Mouse (Mus musculus): ENCODE measurements around the gene Dcaf7. TPM values are rescaled to one million over a fixed set of nuclear protein-coding genes. Genes with fewer than 3 reads are reported as not detected.

The Dcaf7 gene
- 43.0 and 43.8 TPM in 2 replicates for polyA plus RNA-seq (2015; fragmentation: Nextera tagmentation; extraction: Ambion mirVana)

- Histone ChIP-seq H3K9me3 (no peaks in the 10 kb centered on the region), H3K4me1 (peaks cover 33% of the 10 kb centered on the region), H3K27me3 (replicated peaks) (no peaks in the 10 kb centered on the region), H3K4me3 (peak within 1 kb of the TSS; percentile 90), H3K9ac (peak within 1 kb of the TSS; percentile 93), H3K4me2 (peak within 1 kb of the TSS; percentile 96), H3K27ac (replicated peaks) (peak within 1 kb of the TSS; percentile 89), H3K36me3 (peaks cover 6% of the 10 kb centered on the region; the same call in 1 of the 2 replicates)
- ATAC-seq (ENCODE audit: extremely low read depth, insufficient number of reproducible peaks, low FRiP score, low TSS enrichment): peak; percentile 98
- WGBS: under 1% methylated on average over 66 of the region's 66 CpGs
These were observed at the start of gene Dcaf7 for GRCm38 (mm10) chr11:106036548-106037417. TSS of gene Dcaf7 (plus strand) at chr11:106036872.

GRCm38 (mm10) chr11:105987446-105987845, 49.2 kb upstream of the Dcaf7 start:
- H3K27me3 ChIP-seq (replicated peaks): no peaks in the 10 kb centered on the region; the same call in 1 of the 2 replicates
- H3K9me3 ChIP-seq: no peaks in the 10 kb centered on the region
- no peak overlapping the region for H3K9ac ChIP-seq
- H3K27ac ChIP-seq (replicated peaks): no peak overlapping the region
- no peak overlapping the region for H3K4me3 ChIP-seq
- no peak for ATAC-seq (ENCODE audit: extremely low read depth, insufficient number of reproducible peaks, low FRiP score, low TSS enrichment)
- H3K4me2 ChIP-seq: no peak overlapping the region
- no peaks in the 10 kb centered on the region for H3K36me3 ChIP-seq
- WGBS: 47% methylated on average over 6 of the region's 6 CpGs
- peaks cover 8% of the 10 kb centered on the region for H3K4me1 ChIP-seq

GRCm38 (mm10) chr11:105989446-105989845, 47.2 kb upstream of the Dcaf7 start:
- H3K27me3 ChIP-seq (replicated peaks): no peaks in the 10 kb centered on the region; the same call in 1 of the 2 replicates
- H3K4me1 ChIP-seq: peaks cover 8% of the 10 kb centered on the region
- H3K36me3 ChIP-seq: no peaks in the 10 kb centered on the region
- no peak overlapping the region for H3K4me2 ChIP-seq
- no peak overlapping the region for H3K9ac ChIP-seq
- H3K27ac ChIP-seq (replicated peaks): no peak overlapping the region
- no peak for ATAC-seq (ENCODE audit: extremely low read depth, insufficient number of reproducible peaks, low FRiP score, low TSS enrichment)
- WGBS: 80% methylated on average over 6 of the region's 6 CpGs
- no peaks in the 10 kb centered on the region for H3K9me3 ChIP-seq
- H3K4me3 ChIP-seq: no peak overlapping the region

GRCm38 (mm10) chr11:105990231-105990630, 46.4 kb upstream of the Dcaf7 start:
- Histone ChIP-seq H3K27ac (replicated peaks) (no peak overlapping the region), H3K4me1 (peaks cover 8% of the 10 kb centered on the region), H3K36me3 (no peaks in the 10 kb centered on the region), H3K27me3 (replicated peaks) (no peaks in the 10 kb centered on the region; the same call in 1 of the 2 replicates), H3K9me3 (no peaks in the 10 kb centered on the region), H3K9ac (no peak overlapping the region), H3K4me3 (no peak overlapping the region), H3K4me2 (no peak overlapping the region)
- no peak for ATAC-seq (ENCODE audit: extremely low read depth, insufficient number of reproducible peaks, low FRiP score, low TSS enrichment)
- WGBS: 67% methylated on average over 2 of the region's 2 CpGs

GRCm38 (mm10) chr11:105994375-105994774, 42.3 kb upstream of the Dcaf7 start, which contains the start of gene Ace3:
TSS of gene Ace3 (plus strand) at chr11:105994675.
- Histone ChIP-seq H3K27ac (replicated peaks) (no peak within 1 kb of the TSS), H3K9ac (no peak within 1 kb of the TSS), H3K4me3 (no peak within 1 kb of the TSS), H3K36me3 (no peaks in the 10 kb centered on the region), H3K4me2 (no peak within 1 kb of the TSS), H3K4me1 (no peaks in the 10 kb centered on the region), H3K9me3 (no peaks in the 10 kb centered on the region), H3K27me3 (replicated peaks) (peaks cover 6% of the 10 kb centered on the region; the same call in 1 of the 2 replicates)
- ATAC-seq (ENCODE audit: extremely low read depth, insufficient number of reproducible peaks, low FRiP score, low TSS enrichment): no peak
- WGBS: 82% methylated on average over 3 of the region's 3 CpGs

- ATAC-seq (ENCODE audit: extremely low read depth, insufficient number of reproducible peaks, low FRiP score, low TSS enrichment): no peak
- no peaks in the 10 kb centered on the region for H3K36me3 ChIP-seq
- 0 out of 2 replicates have a peak, but pooled peaks cover 11% of the 10 kb centered on the region for H3K27me3 ChIP-seq (replicated peaks)
- no peaks in the 10 kb centered on the region for H3K9me3 ChIP-seq
- H3K4me1 ChIP-seq: no peaks in the 10 kb centered on the region
- H3K4me2 ChIP-seq: no peak overlapping the region
- H3K9ac ChIP-seq: no peak overlapping the region
- no peak overlapping the region for H3K4me3 ChIP-seq
- WGBS: 86% methylated on average over 6 of the region's 6 CpGs
- H3K27ac ChIP-seq (replicated peaks): no peak overlapping the region
These were observed 36.6 kb upstream of the Dcaf7 start for GRCm38 (mm10) chr11:106000062-106000461.

GRCm38 (mm10) chr11:106001718-106002117, 35.0 kb upstream of the Dcaf7 start:
- WGBS: 35% methylated on average over 4 of the region's 4 CpGs
- no peaks in the 10 kb centered on the region for H3K4me1 ChIP-seq
- H3K9me3 ChIP-seq: no peaks in the 10 kb centered on the region
- ATAC-seq (ENCODE audit: extremely low read depth, insufficient number of reproducible peaks, low FRiP score, low TSS enrichment): no peak
- H3K27ac ChIP-seq (replicated peaks): no peak overlapping the region
- no peak overlapping the region for H3K9ac ChIP-seq
- H3K27me3 ChIP-seq (replicated peaks): peaks cover 16% of the 10 kb centered on the region
- no peak overlapping the region for H3K4me3 ChIP-seq
- H3K4me2 ChIP-seq: no peak overlapping the region
- H3K36me3 ChIP-seq: no peaks in the 10 kb centered on the region

- 67% methylated on average over 1 of the region's 1 CpGs for WGBS
- Histone ChIP-seq H3K4me2 (no peak overlapping the region), H3K4me1 (0 out of 2 replicates have a peak, but pooled peaks cover 3% of the 10 kb centered on the region), H3K27me3 (replicated peaks) (peaks cover 32% of the 10 kb centered on the region), H3K27ac (replicated peaks) (no peak overlapping the region), H3K9me3 (no peaks in the 10 kb centered on the region), H3K9ac (no peak overlapping the region), H3K36me3 (no peaks in the 10 kb centered on the region), H3K4me3 (no peak overlapping the region)
- ATAC-seq (ENCODE audit: extremely low read depth, insufficient number of reproducible peaks, low FRiP score, low TSS enrichment): no peak
These were observed 32.1 kb upstream of the Dcaf7 start for GRCm38 (mm10) chr11:106004576-106004975.

GRCm38 (mm10) chr11:106005970-106006369, 30.7 kb upstream of the Dcaf7 start:
- Histone ChIP-seq H3K4me1 (0 out of 2 replicates have a peak, but pooled peaks cover 3% of the 10 kb centered on the region), H3K36me3 (no peaks in the 10 kb centered on the region), H3K9ac (no peak overlapping the region), H3K27ac (replicated peaks) (no peak overlapping the region), H3K9me3 (no peaks in the 10 kb centered on the region), H3K27me3 (replicated peaks) (peaks cover 41% of the 10 kb centered on the region), H3K4me3 (no peak overlapping the region), H3K4me2 (no peak overlapping the region)
- WGBS: 50% methylated on average over 5 of the region's 5 CpGs
- ATAC-seq (ENCODE audit: extremely low read depth, insufficient number of reproducible peaks, low FRiP score, low TSS enrichment): no peak

- peaks cover 59% of the 10 kb centered on the region for H3K27me3 ChIP-seq (replicated peaks)
- 1% methylated on average over 22 of the region's 25 CpGs for WGBS
- no peaks in the 10 kb centered on the region for H3K9me3 ChIP-seq
- H3K4me1 ChIP-seq: peaks cover 3% of the 10 kb centered on the region; the same call in 1 of the 2 replicates
- no peaks in the 10 kb centered on the region for H3K36me3 ChIP-seq
- H3K27ac ChIP-seq (replicated peaks): no peak within 1 kb of the TSS
- no peak for ATAC-seq (ENCODE audit: extremely low read depth, insufficient number of reproducible peaks, low FRiP score, low TSS enrichment)
- H3K4me3 ChIP-seq: peak within 1 kb of the TSS; percentile 38
- H3K9ac ChIP-seq: no peak within 1 kb of the TSS; the same call in 1 of the 2 replicates
- peak within 1 kb of the TSS; percentile 67 for H3K4me2 ChIP-seq
These were observed 28.9 kb upstream of the Dcaf7 start, which contains the start of gene Kcnh6 for GRCm38 (mm10) chr11:106007821-106008220. TSS of gene Kcnh6 (plus strand) at chr11:106008124.

- Histone ChIP-seq H3K27me3 (replicated peaks) (peaks cover 67% of the 10 kb centered on the region), H3K4me2 (no peak overlapping the region), H3K27ac (replicated peaks) (no peak overlapping the region), H3K9me3 (no peaks in the 10 kb centered on the region), H3K9ac (no peak overlapping the region), H3K4me3 (no peak overlapping the region), H3K36me3 (no peaks in the 10 kb centered on the region), H3K4me1 (peaks cover 17% of the 10 kb centered on the region)
- WGBS: 39% methylated on average over 7 of the region's 7 CpGs
- ATAC-seq (ENCODE audit: extremely low read depth, insufficient number of reproducible peaks, low FRiP score, low TSS enrichment): no peak
These were observed 24.0 kb upstream of the Dcaf7 start for GRCm38 (mm10) chr11:106012711-106013110.
